22 mouse cellular contexts compared by ENCODE assay signal in the genomic region with DNA sequence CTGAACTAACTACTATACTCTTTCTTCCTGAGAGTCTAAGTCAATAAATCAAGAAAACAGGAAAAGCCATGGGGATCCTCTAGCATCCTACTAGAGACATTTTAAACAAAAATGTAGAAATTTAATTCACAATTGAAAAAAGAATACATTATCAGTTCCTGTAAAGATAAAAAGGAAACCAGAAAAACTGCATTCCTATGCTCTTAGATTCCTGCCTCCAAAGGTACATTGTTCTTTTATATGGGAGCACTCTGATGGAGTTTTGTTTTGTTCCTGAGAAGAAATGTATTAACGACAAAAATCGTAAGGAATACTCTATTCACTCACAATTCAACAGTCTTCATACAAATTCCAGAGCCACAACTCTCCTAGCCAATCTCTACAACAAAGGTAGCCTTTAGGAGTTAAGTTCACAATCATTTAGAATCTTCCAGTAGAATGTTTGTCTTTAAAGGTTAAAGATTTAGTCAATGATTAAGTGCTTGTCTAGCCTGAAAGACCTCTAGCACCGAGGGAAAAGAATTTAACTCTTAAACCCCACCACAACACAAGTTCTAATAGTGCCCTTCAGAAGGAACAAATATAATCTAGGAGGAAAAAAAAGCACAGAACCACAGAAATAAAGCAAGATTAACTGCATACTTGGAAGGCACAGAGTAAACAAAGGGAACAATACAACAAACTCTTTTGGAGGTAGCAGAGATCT. TPM values are rescaled to one million over a fixed set of nuclear protein-coding genes. Genes with fewer than 3 reads are reported as not detected.
DNase-seq lines count a peak whose midpoint lies in the region; ATAC-seq and TF ChIP-seq lines count a peak whose summit lies in the region.
"Had no signal": no experiment of that assay in that cellular context is flagged by ENCODE, and none has a peak within 500 bp of the region (broad histone marks: within the 10 kb centered on the region; RNA-seq: fewer than 3 reads in every experiment).

No protein-coding gene starts in this region.

- H3K27ac ChIP-seq in kidney, embryonic 14.5 days (ENCODE audit: low read depth, low read length), result peak overlapping the region; percentile 68
- H3K27ac ChIP-seq in lung, embryonic 14.5 days (ENCODE audit: low read depth), result peak overlapping the region; percentile 61
- H3K27ac ChIP-seq in liver, embryonic 14.5 days, result no peak overlapping the region
- H3K27ac ChIP-seq in stomach, embryonic 14.5 days (ENCODE audit: low read length), result peak overlapping the region; percentile 46; the same call in 1 of the 2 replicates
- H3K27ac ChIP-seq: embryonic facial prominence, embryonic 15.5 days; hindbrain, embryonic 10.5 days; limb, embryonic 13.5 days; midbrain, embryonic 13.5 days had no signal

- H3K9ac ChIP-seq in kidney, embryonic 14.5 days (ENCODE audit: low read depth, low read length), result no peak overlapping the region
- no peak overlapping the region for H3K9ac ChIP-seq in lung, embryonic 14.5 days
- no peak overlapping the region for H3K9ac ChIP-seq in liver, embryonic 14.5 days (replicated peaks)
- H3K9ac ChIP-seq in stomach, embryonic 14.5 days (replicated peaks; ENCODE audit: low read depth, low read length), result no peak overlapping the region
- H3K9ac ChIP-seq: embryonic facial prominence, embryonic 15.5 days; limb, embryonic 13.5 days; midbrain, embryonic 13.5 days had no signal

- no peak for DNase-seq in kidney, postnatal 25 days
- peak; percentile 73 for DNase-seq in lung, embryonic 14.5 days
- no peak for DNase-seq in lung, postnatal 36 days
- DNase-seq in liver, embryonic 14.5 days (ENCODE audit: low read depth in 3 of 3, low spot score in 3 of 3), result no peak
- DNase-seq in heart, adult 8-10 months (ENCODE audit: low spot score), result no peak
- DNase-seq in heart, postnatal 25 days (ENCODE audit: low spot score), result no peak
- DNase-seq: adrenal gland, postnatal 25 days; cerebellum, adult 8-10 months; cerebellum, postnatal 36 days; embryo, embryonic 11 days; gastrocnemius, postnatal 10 days; thymus, postnatal 14 days had no signal

- H3K36me3 ChIP-seq in kidney, embryonic 14.5 days (ENCODE audit: control insufficient read depth, insufficient read depth, low read length), result peaks cover 89% of the 10 kb centered on the region
- peaks cover 80% of the 10 kb centered on the region for H3K36me3 ChIP-seq in lung, embryonic 14.5 days (ENCODE audit: insufficient read depth)
- peaks cover 54% of the 10 kb centered on the region for H3K36me3 ChIP-seq in liver, embryonic 14.5 days (replicated peaks; ENCODE audit: control insufficient read depth, insufficient read depth, low read depth)
- peaks cover 72% of the 10 kb centered on the region for H3K36me3 ChIP-seq in stomach, embryonic 14.5 days (ENCODE audit: control insufficient read depth, insufficient read depth, low read length)

- no peak for ATAC-seq in kidney, embryonic 14.5 days (ENCODE audit: low FRiP score, low TSS enrichment)
- peak; percentile 32; the same call in 1 of the 2 replicates for ATAC-seq in lung, embryonic 14.5 days (ENCODE audit: insufficient read depth)
- ATAC-seq in liver, embryonic 14.5 days (ENCODE audit: insufficient read depth), result no peak
- ATAC-seq in stomach, embryonic 14.5 days (ENCODE audit: insufficient number of reproducible peaks, insufficient read depth, low FRiP score, low read depth), result no peak
- ATAC-seq: forebrain, embryonic 14.5 days; hindbrain, embryonic 16.5 days; midbrain, embryonic 13.5 days had no signal

- 0 out of 2 replicates have a peak overlapping the region, but pooled peaks have one; percentile 9 for H3K4me2 ChIP-seq in kidney, embryonic 14.5 days (replicated peaks; ENCODE audit: low read depth, low read length)
- H3K4me2 ChIP-seq in lung, embryonic 14.5 days, result peak overlapping the region; percentile 25
- H3K4me2 ChIP-seq in liver, embryonic 14.5 days (ENCODE audit: low read depth), result peak overlapping the region; percentile 9; the same call in 1 of the 2 replicates
- H3K4me2 ChIP-seq in stomach, embryonic 14.5 days (replicated peaks; ENCODE audit: low read depth, low read length), result no peak overlapping the region
- H3K4me2 ChIP-seq: embryonic facial prominence, embryonic 15.5 days; heart, embryonic 11.5 days; limb, embryonic 13.5 days; midbrain, embryonic 13.5 days had no signal

- WGBS in kidney, embryonic 14.5 days, result 46% methylated on average over 3 of the region's 3 CpGs
- 39% methylated on average over 3 of the region's 3 CpGs for WGBS in lung, embryonic 14.5 days
- 62% methylated on average over 3 of the region's 3 CpGs for WGBS in liver, embryonic 14.5 days (ENCODE audit: insufficient replicate concordance)
- WGBS in stomach, embryonic 14.5 days, result 36% methylated on average over 3 of the region's 3 CpGs

- no peaks in the 10 kb centered on the region for H3K9me3 ChIP-seq in kidney, embryonic 14.5 days (ENCODE audit: control insufficient read depth, low read length)
- no peaks in the 10 kb centered on the region for H3K9me3 ChIP-seq in lung, embryonic 14.5 days (ENCODE audit: low read depth, low read length)
- H3K9me3 ChIP-seq in liver, embryonic 14.5 days (ENCODE audit: control insufficient read depth, low read length), result no peaks in the 10 kb centered on the region
- H3K9me3 ChIP-seq in stomach, embryonic 14.5 days (ENCODE audit: control insufficient read depth, low read depth, low read length), result no peaks in the 10 kb centered on the region
- H3K9me3 ChIP-seq: embryonic facial prominence, embryonic 15.5 days; hindbrain, embryonic 10.5 days; limb, embryonic 13.5 days; megakaryocyte, embryonic 14.5 days; midbrain, embryonic 13.5 days had no signal

- no peak for TF ChIP-seq EP300 in liver, embryonic 14.5 days (IDR thresholded peaks at IDR 0.05; ENCODE audit: low read depth)

- TF ChIP-seq CTCF in lung, embryonic 14.5 days (IDR thresholded peaks at IDR 0.05; ENCODE audit: low read depth), result no peak
- no peak for TF ChIP-seq CTCF in liver, embryonic 14.5 days (IDR thresholded peaks at IDR 0.05; ENCODE audit: low read depth)

- H3K27me3 ChIP-seq in kidney, embryonic 14.5 days (ENCODE audit: control insufficient read depth, insufficient read depth, low read length), result no peaks in the 10 kb centered on the region
- no peaks in the 10 kb centered on the region for H3K27me3 ChIP-seq in lung, embryonic 14.5 days (ENCODE audit: insufficient read depth, low read length)
- H3K27me3 ChIP-seq in liver, embryonic 14.5 days (ENCODE audit: control insufficient read depth, insufficient read depth, low read length), result no peaks in the 10 kb centered on the region
- H3K27me3 ChIP-seq in stomach, embryonic 14.5 days (ENCODE audit: control insufficient read depth, insufficient read depth, low read length), result no peaks in the 10 kb centered on the region
- H3K27me3 ChIP-seq: embryonic facial prominence, embryonic 15.5 days; limb, embryonic 13.5 days; megakaryocyte, embryonic 14.5 days; midbrain, embryonic 13.5 days had no signal

- H3K4me3 ChIP-seq in kidney, embryonic 14.5 days (ENCODE audit: low read length), result no peak overlapping the region
- no peak overlapping the region for H3K4me3 ChIP-seq in lung, embryonic 14.5 days (ENCODE audit: low read depth, low read length)
- no peak overlapping the region for H3K4me3 ChIP-seq in liver, embryonic 14.5 days (ENCODE audit: insufficient read depth in 1 of 2, low read depth in 2 of 2, low read length in 2 of 2)
- no peak overlapping the region for H3K4me3 ChIP-seq in stomach, embryonic 14.5 days (ENCODE audit: low read depth, low read length)
- H3K4me3 ChIP-seq: embryonic facial prominence, embryonic 15.5 days; hindbrain, embryonic 10.5 days; limb, embryonic 13.5 days; megakaryocyte, embryonic 14.5 days; midbrain, embryonic 13.5 days had no signal

- H3K4me1 ChIP-seq in kidney, embryonic 14.5 days (ENCODE audit: control insufficient read depth, insufficient read depth, low read length), result no peaks in the 10 kb centered on the region
- H3K4me1 ChIP-seq in lung, embryonic 14.5 days (ENCODE audit: insufficient read depth), result no peaks in the 10 kb centered on the region
- peaks cover 0 to 5% of the 10 kb centered on the region in 2 experiments; a peak in 2 of 4 replicates for H3K4me1 ChIP-seq in liver, embryonic 14.5 days (replicated peaks; ENCODE audit: control insufficient read depth in 2 of 2, insufficient read depth in 2 of 2, low read length in 1 of 2)
- no peaks in the 10 kb centered on the region; the same call in 1 of the 2 replicates for H3K4me1 ChIP-seq in stomach, embryonic 14.5 days (ENCODE audit: control insufficient read depth, insufficient read depth, low read length)

- intact Hi-C loops in heart, postnatal 25 days (cut with DNase I), result no loop called here

RNA-seq across cellular contexts. Expression of a gene that starts 5.7 kb away (rescaled TPM):
- polyA plus RNA-seq in kidney, embryonic 14.5 days (2014; fragmentation: Nextera tagmentation; extraction: Ambion mirVana), result 166 and 188 TPM in 2 replicates
- 150 and 157 TPM in 2 replicates for polyA plus RNA-seq in lung, embryonic 14.5 days (2014; fragmentation: Nextera tagmentation; extraction: Ambion mirVana)
- 44.4 and 59.9 TPM in 2 replicates for polyA plus RNA-seq in liver, embryonic 14.5 days (2012; rRNA removed)
- polyA plus RNA-seq in liver, embryonic 14.5 days (2014; fragmentation: Nextera tagmentation; extraction: Ambion mirVana), result 107 and 108 TPM in 2 replicates
- polyA plus RNA-seq in stomach, embryonic 14.5 days (2014; fragmentation: Nextera tagmentation; extraction: Ambion mirVana), result 122 and 123 TPM in 2 replicates
- 10 to 100 TPM; 38.8 to 56.6 (median 46.9) TPM for total RNA-seq in heart, adult 8-10 months (2022)
- total RNA-seq in heart, postnatal 25 days (2021), result 10 to 100 TPM; 41.8 to 46.1 TPM

RNA-seq across cellular contexts. Expression of a gene that starts 40.9 kb away (rescaled TPM):
- polyA plus RNA-seq in kidney, embryonic 14.5 days (2014; fragmentation: Nextera tagmentation; extraction: Ambion mirVana), result 8.4 and 17.3 TPM in 2 replicates
- 20.5 and 20.8 TPM in 2 replicates for polyA plus RNA-seq in lung, embryonic 14.5 days (2014; fragmentation: Nextera tagmentation; extraction: Ambion mirVana)
- 2.9 and 3.4 TPM in 2 replicates for polyA plus RNA-seq in liver, embryonic 14.5 days (2012; rRNA removed)
- 1.8 TPM in 2 replicates for polyA plus RNA-seq in liver, embryonic 14.5 days (2014; fragmentation: Nextera tagmentation; extraction: Ambion mirVana)
- polyA plus RNA-seq in stomach, embryonic 14.5 days (2014; fragmentation: Nextera tagmentation; extraction: Ambion mirVana), result 19.0 and 21.0 TPM in 2 replicates
- 10 to 100 TPM; 14.5 to 17.8 (median 15.8) TPM for total RNA-seq in heart, adult 8-10 months (2022)
- 10 to 100 TPM; 25.0 to 32.4 TPM for total RNA-seq in heart, postnatal 25 days (2021)

RNA-seq across cellular contexts. Expression of a gene that starts 47.2 kb away (rescaled TPM):
- 173 and 196 TPM in 2 replicates for polyA plus RNA-seq in kidney, embryonic 14.5 days (2014; fragmentation: Nextera tagmentation; extraction: Ambion mirVana)
- 136 and 143 TPM in 2 replicates for polyA plus RNA-seq in lung, embryonic 14.5 days (2014; fragmentation: Nextera tagmentation; extraction: Ambion mirVana)
- polyA plus RNA-seq in liver, embryonic 14.5 days (2012; rRNA removed), result 15.6 and 19.1 TPM in 2 replicates
- polyA plus RNA-seq in liver, embryonic 14.5 days (2014; fragmentation: Nextera tagmentation; extraction: Ambion mirVana), result 83.8 and 89.6 TPM in 2 replicates
- polyA plus RNA-seq in stomach, embryonic 14.5 days (2014; fragmentation: Nextera tagmentation; extraction: Ambion mirVana), result 157 and 162 TPM in 2 replicates
- 100 to 1,000 TPM in 1 of 4 experiments, 10 to 100 TPM in 3; 91.0 to 102 (median 93.9) TPM for total RNA-seq in heart, adult 8-10 months (2022)
- total RNA-seq in heart, postnatal 25 days (2021), result 10 to 100 TPM; 71.4 to 79.5 TPM

RNA-seq across cellular contexts. Expression of a gene that starts 48.2 kb away (rescaled TPM):
- 201 and 264 TPM in 2 replicates for polyA plus RNA-seq in kidney, embryonic 14.5 days (2014; fragmentation: Nextera tagmentation; extraction: Ambion mirVana)
- polyA plus RNA-seq in lung, embryonic 14.5 days (2014; fragmentation: Nextera tagmentation; extraction: Ambion mirVana), result 236 and 257 TPM in 2 replicates
- polyA plus RNA-seq in liver, embryonic 14.5 days (2012; rRNA removed), result 48.9 and 52.4 TPM in 2 replicates
- polyA plus RNA-seq in liver, embryonic 14.5 days (2014; fragmentation: Nextera tagmentation; extraction: Ambion mirVana), result 70.4 and 72.1 TPM in 2 replicates
- polyA plus RNA-seq in stomach, embryonic 14.5 days (2014; fragmentation: Nextera tagmentation; extraction: Ambion mirVana), result 242 and 258 TPM in 2 replicates
- 100 to 1,000 TPM; 105 to 133 (median 121) TPM for total RNA-seq in heart, adult 8-10 months (2022)
- total RNA-seq in heart, postnatal 25 days (2021), result 100 to 1,000 TPM; 113 to 123 TPM
